In genomic region chr5:53159631-53160030, GRCm38 (mm10) we compare ENCODE assay signal across 17 mouse cellular contexts.
"Had no signal": no experiment of that assay in that cellular context is flagged by ENCODE, and none has a peak within 500 bp of the region (broad histone marks: within the 10 kb centered on the region; RNA-seq: fewer than 3 reads in every experiment).

No protein-coding gene starts in this region.

- H3K4me3 ChIP-seq: limb, embryonic 12.5 days; limb, embryonic 15.5 days; midbrain, embryonic 12.5 days; midbrain, embryonic 15.5 days; neural tube, embryonic 12.5 days; neural tube, embryonic 15.5 days had no signal

- DNase-seq: kidney, postnatal 14 days; layer of hippocampus, postnatal 36 days; liver, postnatal 0 days; lung, embryonic 14.5 days; right cerebral cortex, adult 18-20 months; right cerebral cortex, postnatal 14 days; right cerebral cortex, postnatal 4 days; thymus, postnatal 25 days had no signal

- H3K27ac ChIP-seq: limb, embryonic 12.5 days; limb, embryonic 15.5 days; liver, embryonic 14.5 days; macrophage; midbrain, embryonic 12.5 days; midbrain, embryonic 15.5 days; neural tube, embryonic 12.5 days; neural tube, embryonic 15.5 days; stomach, postnatal 0 days had no signal
